Mouse (Mus musculus): ENCODE data around the gene BC004004. TPM values are rescaled to one million over a fixed set of nuclear protein-coding genes. Genes with fewer than 3 reads are reported as not detected.
A peak's percentile ranks its signal among the peaks of the same experiment; 100 is the strongest.

BC004004 gene
- polyA plus RNA-seq (2015; fragmentation: Nextera tagmentation; extraction: Ambion mirVana): 101 and 105 TPM in 2 replicates

DNA sequence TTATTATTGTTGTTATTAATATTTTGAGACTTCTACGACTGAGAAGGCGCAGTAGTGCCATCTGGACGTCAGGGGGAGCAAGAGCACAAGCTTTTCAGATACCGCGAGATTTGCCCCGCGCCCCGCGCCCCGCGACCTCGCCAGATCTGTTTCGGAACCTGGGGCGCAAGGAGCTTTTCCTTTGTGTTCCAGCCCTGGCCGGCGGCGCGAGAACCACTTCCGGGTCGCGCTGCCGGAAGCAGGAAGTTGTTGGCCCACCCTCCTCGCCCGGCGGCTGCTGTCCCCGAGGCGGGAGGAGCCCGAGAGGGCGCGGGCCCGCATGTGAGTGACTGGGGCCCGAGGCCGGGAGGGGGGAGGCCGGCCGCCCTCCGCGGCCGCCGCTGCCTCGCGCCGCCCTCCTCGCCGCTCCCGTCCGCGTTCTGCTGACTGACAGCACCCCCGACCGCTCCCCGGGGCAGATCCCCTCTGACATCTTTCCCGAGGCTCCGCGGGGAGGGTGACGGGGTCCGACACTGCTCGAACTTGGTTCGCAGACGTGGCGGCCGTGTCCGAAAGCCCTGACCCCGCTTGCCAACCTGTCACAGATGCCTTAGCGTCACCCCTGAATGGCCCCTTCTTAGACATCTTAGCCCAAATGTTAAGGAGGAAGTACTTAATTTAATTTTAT, at the start of gene BC004004:
Gene BC004004, plus strand, starts transcription at position 107 of the 667 bp plus-strand sequence.
- TF ChIP-seq EP300 (IDR thresholded peaks at IDR 0.05; ENCODE audit: low read depth): peak; percentile 85
- peak; percentile 78 for TF ChIP-seq CTCF (IDR thresholded peaks at IDR 0.05; ENCODE audit: low read depth)
- Histone ChIP-seq H3K27me3 (ENCODE audit: insufficient read depth, low read length) (no peaks in the 10 kb centered on the region), H3K9me3 (ENCODE audit: low read length) (no peaks in the 10 kb centered on the region), H3K9ac (replicated peaks) (peak within 1 kb of the TSS; percentile 86), H3K36me3 (replicated peaks; ENCODE audit: insufficient read depth, low read length) (no peaks in the 10 kb centered on the region), H3K4me1 (ENCODE audit: insufficient read depth) (peaks cover 31% of the 10 kb centered on the region), H3K4me3 (ENCODE audit: low read depth, low read length) (peak within 1 kb of the TSS; percentile 81), H3K27ac (ENCODE audit: low read depth) (peak within 1 kb of the TSS; percentile 92), H3K4me2 (ENCODE audit: low read depth, low read length) (peak within 1 kb of the TSS; percentile 88)
- ATAC-seq: peak; percentile 89
- peak; percentile 96 for DNase-seq
- WGBS (ENCODE audit: insufficient replicate concordance): under 1% methylated on average over 53 of the region's 63 CpGs

DNA sequence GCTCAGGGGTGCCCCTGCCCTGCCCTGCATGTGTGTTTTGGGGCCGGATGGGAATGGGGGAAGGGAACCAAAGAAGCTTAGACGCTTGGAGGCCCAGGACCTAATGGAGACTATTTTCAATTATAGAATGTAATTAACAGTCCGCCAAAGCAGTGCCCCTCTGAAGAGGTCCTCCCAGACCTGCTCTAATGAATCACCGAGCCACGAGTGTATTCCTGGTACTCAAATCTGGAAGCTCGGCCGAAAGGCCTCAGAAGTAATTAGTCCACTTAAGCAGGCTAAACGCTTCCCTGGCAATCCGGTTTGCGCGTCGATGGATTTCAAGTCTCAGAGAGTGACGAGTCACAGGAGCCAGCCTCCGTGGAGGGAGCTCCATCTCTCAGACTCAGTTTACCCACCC, 48.0 kb upstream of the BC004004 start:
- no peak overlapping the region for H3K4me3 ChIP-seq (ENCODE audit: low read depth, low read length)
- H3K4me1 ChIP-seq (ENCODE audit: insufficient read depth): peaks cover 4% of the 10 kb centered on the region; the same call in 1 of the 2 replicates
- TF ChIP-seq EP300 (IDR thresholded peaks at IDR 0.05; ENCODE audit: low read depth) (no peak), CTCF (IDR thresholded peaks at IDR 0.05; ENCODE audit: low read depth) (no peak)
- H3K9me3 ChIP-seq (ENCODE audit: low read length): no peaks in the 10 kb centered on the region
- no peaks in the 10 kb centered on the region for H3K27me3 ChIP-seq (ENCODE audit: insufficient read depth, low read length)
- H3K4me2 ChIP-seq (ENCODE audit: low read depth, low read length): no peak overlapping the region
- ATAC-seq (no peak), DNase-seq (no peak)
- WGBS (ENCODE audit: insufficient replicate concordance): 81% methylated on average over 14 of the region's 14 CpGs
- no peak overlapping the region for H3K27ac ChIP-seq (ENCODE audit: low read depth)
- H3K36me3 ChIP-seq (replicated peaks; ENCODE audit: insufficient read depth, low read length): no peaks in the 10 kb centered on the region
- no peak overlapping the region for H3K9ac ChIP-seq (replicated peaks)

- DNase-seq: no peak
- Histone ChIP-seq H3K27ac (ENCODE audit: low read depth) (no peak overlapping the region), H3K36me3 (replicated peaks; ENCODE audit: insufficient read depth, low read length) (no peaks in the 10 kb centered on the region), H3K4me1 (ENCODE audit: insufficient read depth) (no peaks in the 10 kb centered on the region), H3K27me3 (ENCODE audit: insufficient read depth, low read length) (peaks cover 12% of the 10 kb centered on the region), H3K4me2 (ENCODE audit: low read depth, low read length) (no peak overlapping the region), H3K9ac (replicated peaks) (no peak overlapping the region), H3K9me3 (ENCODE audit: low read length) (no peaks in the 10 kb centered on the region), H3K4me3 (ENCODE audit: low read depth, low read length) (no peak overlapping the region)
- ATAC-seq: no peak
- WGBS (ENCODE audit: insufficient replicate concordance): 76% methylated on average over 10 of the region's 10 CpGs
- TF ChIP-seq EP300 (IDR thresholded peaks at IDR 0.05; ENCODE audit: low read depth) (no peak), CTCF (IDR thresholded peaks at IDR 0.05; ENCODE audit: low read depth) (no peak)
Measured at GRCm38 (mm10) chr17:29231109-29231508, 37.5 kb upstream of the BC004004 start.

DNA sequence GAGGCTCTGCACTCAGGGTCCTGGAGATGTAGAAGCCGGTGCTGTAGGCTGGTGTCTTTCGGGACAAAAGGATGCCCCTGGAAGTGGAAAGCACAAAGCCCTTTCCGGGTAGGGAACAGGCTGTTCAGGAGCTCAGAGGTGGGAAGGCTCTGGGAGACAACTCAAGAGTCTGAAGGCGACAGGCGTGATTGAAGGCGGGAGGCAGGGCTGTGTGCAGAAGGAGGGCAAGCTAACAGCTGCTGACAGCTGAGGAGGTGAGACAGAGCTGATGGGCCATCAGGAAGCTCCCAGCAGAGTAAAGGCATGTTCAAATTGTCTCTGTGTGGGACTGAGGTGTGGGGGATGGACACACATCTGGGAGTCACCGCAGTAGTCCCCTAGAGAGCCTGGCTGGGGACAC, 32.5 kb upstream of the BC004004 start:
- no peak overlapping the region for H3K4me3 ChIP-seq (ENCODE audit: low read depth, low read length)
- peaks cover 15% of the 10 kb centered on the region for H3K4me1 ChIP-seq (ENCODE audit: insufficient read depth)
- TF ChIP-seq EP300 (IDR thresholded peaks at IDR 0.05; ENCODE audit: low read depth): no peak
- no peak for TF ChIP-seq CTCF (IDR thresholded peaks at IDR 0.05; ENCODE audit: low read depth)
- no peak overlapping the region for H3K9ac ChIP-seq (replicated peaks)
- no peak for ATAC-seq
- 60% methylated on average over 7 of the region's 7 CpGs for WGBS (ENCODE audit: insufficient replicate concordance)
- H3K27me3 ChIP-seq (ENCODE audit: insufficient read depth, low read length): peaks cover 43% of the 10 kb centered on the region
- no peaks in the 10 kb centered on the region for H3K9me3 ChIP-seq (ENCODE audit: low read length)
- H3K36me3 ChIP-seq (replicated peaks; ENCODE audit: insufficient read depth, low read length): no peaks in the 10 kb centered on the region
- H3K4me2 ChIP-seq (ENCODE audit: low read depth, low read length): no peak overlapping the region
- no peak for DNase-seq
- no peak overlapping the region for H3K27ac ChIP-seq (ENCODE audit: low read depth)

DNA sequence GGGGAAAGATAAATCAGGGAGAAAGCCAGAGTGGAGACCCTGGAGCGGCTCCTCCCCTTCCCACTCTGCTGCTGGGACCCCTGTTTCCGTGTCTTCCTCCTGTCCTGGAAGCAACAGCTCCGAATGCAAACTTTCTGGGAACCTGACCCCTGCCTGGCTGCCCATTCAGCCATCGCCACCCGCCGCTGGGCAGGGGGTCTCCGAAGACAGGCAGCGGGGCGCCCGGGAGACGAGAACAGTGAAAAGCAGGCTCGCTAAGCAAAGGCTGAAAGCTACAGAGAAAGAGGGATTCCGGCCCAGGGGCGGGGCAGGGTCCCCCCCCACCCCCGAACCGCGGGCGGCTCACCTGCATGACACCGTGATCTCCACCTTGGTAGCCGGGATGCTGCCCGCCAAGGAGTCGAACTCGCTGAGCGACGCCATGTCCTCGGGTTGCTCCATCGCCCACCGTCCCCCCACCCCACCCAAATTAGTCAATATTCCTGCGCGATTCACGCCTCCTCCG, 31.3 kb upstream of the BC004004 start:
- peaks cover 15% of the 10 kb centered on the region for H3K4me1 ChIP-seq (ENCODE audit: insufficient read depth)
- peak overlapping the region; percentile 52 for H3K4me3 ChIP-seq (ENCODE audit: low read depth, low read length)
- H3K27me3 ChIP-seq (ENCODE audit: insufficient read depth, low read length): peaks cover 43% of the 10 kb centered on the region
- TF ChIP-seq EP300 (IDR thresholded peaks at IDR 0.05; ENCODE audit: low read depth) (no peak), CTCF (IDR thresholded peaks at IDR 0.05; ENCODE audit: low read depth) (no peak)
- DNase-seq (no peak), ATAC-seq (no peak)
- H3K9me3 ChIP-seq (ENCODE audit: low read length): no peaks in the 10 kb centered on the region
- 2% methylated on average over 30 of the region's 32 CpGs for WGBS (ENCODE audit: insufficient replicate concordance)
- no peak overlapping the region for H3K27ac ChIP-seq (ENCODE audit: low read depth)
- H3K9ac ChIP-seq (replicated peaks): no peak overlapping the region
- no peaks in the 10 kb centered on the region for H3K36me3 ChIP-seq (replicated peaks; ENCODE audit: insufficient read depth, low read length)
- peak overlapping the region; percentile 80 for H3K4me2 ChIP-seq (ENCODE audit: low read depth, low read length)

DNA sequence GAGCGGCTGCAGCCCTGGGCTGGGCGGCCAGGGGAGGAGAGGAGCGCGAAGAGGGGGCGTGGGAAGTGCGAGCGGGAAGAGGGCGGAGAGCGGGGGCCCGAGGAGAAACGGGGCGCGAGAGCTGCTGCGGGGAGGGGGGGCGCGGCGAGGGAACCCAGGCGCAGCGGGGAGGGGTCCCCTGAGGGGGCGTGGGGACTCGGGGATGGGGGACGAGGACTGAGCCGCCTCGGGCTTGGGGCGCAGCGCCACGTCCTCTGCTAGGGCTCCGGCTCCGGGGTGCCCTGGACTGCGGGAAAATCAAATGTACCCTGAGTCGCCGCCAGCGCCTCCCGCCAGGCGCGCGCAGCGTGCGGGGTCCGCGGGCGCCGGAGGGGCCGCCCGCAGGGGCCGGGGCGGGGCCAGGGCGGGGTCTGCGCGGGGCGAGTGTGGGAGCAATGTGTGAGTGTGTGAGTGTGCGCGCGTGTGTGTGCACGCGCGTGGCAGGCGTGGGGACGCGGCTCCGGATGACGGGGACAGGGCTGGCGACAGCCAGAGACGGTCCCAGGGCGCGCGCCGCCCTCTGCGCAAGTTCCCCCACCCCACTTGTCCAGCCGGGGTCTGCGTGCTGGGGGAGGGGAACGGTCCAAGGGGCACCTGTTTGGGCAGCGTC, 30.7 kb upstream of the BC004004 start, which contains the start of gene Cpne5:
Gene Cpne5, minus strand, starts transcription at position 396 of the 649 bp plus-strand sequence.
- DNase-seq: no peak
- peaks cover 15% of the 10 kb centered on the region for H3K4me1 ChIP-seq (ENCODE audit: insufficient read depth)
- WGBS (ENCODE audit: insufficient replicate concordance): under 1% methylated on average over 38 of the region's 73 CpGs
- H3K27ac ChIP-seq (ENCODE audit: low read depth): no peak within 1 kb of the TSS
- TF ChIP-seq CTCF (IDR thresholded peaks at IDR 0.05; ENCODE audit: low read depth): no peak
- no peak for TF ChIP-seq EP300 (IDR thresholded peaks at IDR 0.05; ENCODE audit: low read depth)
- H3K27me3 ChIP-seq (ENCODE audit: insufficient read depth, low read length): peaks cover 43% of the 10 kb centered on the region
- no peaks in the 10 kb centered on the region for H3K9me3 ChIP-seq (ENCODE audit: low read length)
- ATAC-seq: 0 out of 2 replicates have a peak, but pooled peaks have one; percentile 17
- H3K4me3 ChIP-seq (ENCODE audit: low read depth, low read length): peak within 1 kb of the TSS; percentile 52
- H3K4me2 ChIP-seq (ENCODE audit: low read depth, low read length): peak within 1 kb of the TSS; percentile 80
- no peaks in the 10 kb centered on the region for H3K36me3 ChIP-seq (replicated peaks; ENCODE audit: insufficient read depth, low read length)
- no peak within 1 kb of the TSS for H3K9ac ChIP-seq (replicated peaks)

Data from liver, postnatal 0 days (tissue).